Mouse (Mus musculus) heart, embryonic 12.5 days (tissue): ENCODE measurements at regions not wholly inside any gene's neighbourhood (a gene's known extent, or its start where the extent isn't known, plus 50 kb on each side); places are given as distances from the start of the nearest gene placed in this dataset.

Source experiments
- ATAC-seq: fragments of 200-750 bp; cut with Nextera tagmentation; 2 replicates; pipeline ENCODE4 v1.8.0; 2017; ENCODE audit warnings: moderate TSS enrichment, moderate library complexity; ENCODE audit not compliant: insufficient number of reproducible peaks, low FRiP score
- H3K27ac ChIP-seq: fragments of 300-500 bp; sonication (generic); 2 replicates; pipeline ENCODE4 v1.5.1; 2016; ENCODE audit warnings: mild to moderate bottlenecking, moderate library complexity; ENCODE audit not compliant: poor library complexity, severe bottlenecking
- H3K27me3 ChIP-seq: fragments of 300-500 bp; sonication (generic); replicated peaks from 2 replicates; pipeline ENCODE4 v1.6.1; 2016; ENCODE audit warnings: mild to moderate bottlenecking, moderate library complexity
- H3K36me3 ChIP-seq: fragments of 300-500 bp; sonication (generic); 2 replicates; pipeline ENCODE4 v1.6.1; 2016; ENCODE audit warnings: mild to moderate bottlenecking, moderate library complexity
- H3K4me1 ChIP-seq: fragments of 300-500 bp; sonication (generic); replicated peaks from 2 replicates; pipeline ENCODE4 v1.6.1; 2016; ENCODE audit warnings: mild to moderate bottlenecking
- H3K4me2 ChIP-seq: fragments of 300-500 bp; sonication (generic); 2 replicates; pipeline ENCODE4 v1.6.1; 2016; ENCODE audit warnings: mild to moderate bottlenecking, moderate library complexity
- H3K4me3 ChIP-seq: fragments of 300-500 bp; sonication (generic); 2 replicates; pipeline ENCODE4 v1.5.1; 2016; ENCODE audit warnings: mild to moderate bottlenecking
- H3K9ac ChIP-seq: fragments of 300-500 bp; sonication (generic); 2 replicates; pipeline ENCODE4 v1.6.1; 2016; ENCODE audit warnings: mild to moderate bottlenecking, moderate library complexity
- H3K9me3 ChIP-seq: fragments of 300-500 bp; sonication (generic); replicated peaks from 2 replicates; pipeline ENCODE4 v1.6.1; 2016; ENCODE audit warnings: mild to moderate bottlenecking, moderate library complexity
- WGBS: fragments of 180-500 bp; shearing (Covaris S2); methylation state at CpG from one replicate; pipeline ENCODE4 v1.1.7; 2016; 5-methylcytosine and 5-hydroxymethylcytosine counted together

- 39% methylated on average over 6 of the region's 6 CpGs for WGBS
- Histone ChIP-seq H3K36me3 (no peaks in the 10 kb centered on the region), H3K4me1 (no peaks in the 10 kb centered on the region; the same call in 1 of the 2 replicates), H3K9me3 (no peaks in the 10 kb centered on the region), H3K9ac (no peak overlapping the region), H3K4me2 (no peak overlapping the region), H3K27me3 (no peaks in the 10 kb centered on the region), H3K27ac (no peak overlapping the region), H3K4me3 (no peak overlapping the region)
- no peak for ATAC-seq
Observed at GRCm38 (mm10) chr3:149445991-149446564, 455.7 kb upstream of the Adgrl2 start.

- Histone ChIP-seq H3K4me3 (peak overlapping the region; percentile 50), H3K36me3 (no peaks in the 10 kb centered on the region), H3K9ac (0 out of 2 replicates have a peak overlapping the region, but pooled peaks have one; percentile 24), H3K4me2 (peak overlapping the region; percentile 67), H3K9me3 (no peaks in the 10 kb centered on the region), H3K27ac (no peak overlapping the region), H3K4me1 (no peaks in the 10 kb centered on the region; the same call in 1 of the 2 replicates), H3K27me3 (no peaks in the 10 kb centered on the region)
- ATAC-seq = peak; percentile 53; the same call in 1 of the 2 replicates
- WGBS = 5% methylated on average over 15 of the region's 15 CpGs
Observed at GRCm38 (mm10) chr3:149444854-149445577, 454.7 kb upstream of the Adgrl2 start.

GRCm38 (mm10) chr3:149444377-149444776 lies 454.0 kb upstream of the Adgrl2 start:
- 66% methylated on average over 8 of the region's 8 CpGs for WGBS
- Histone ChIP-seq H3K27me3 (no peaks in the 10 kb centered on the region), H3K9ac (no peak overlapping the region), H3K4me3 (peak overlapping the region; percentile 50; the same call in 1 of the 2 replicates), H3K4me1 (no peaks in the 10 kb centered on the region; the same call in 1 of the 2 replicates), H3K9me3 (no peaks in the 10 kb centered on the region), H3K36me3 (no peaks in the 10 kb centered on the region), H3K4me2 (no peak overlapping the region; the same call in 1 of the 2 replicates), H3K27ac (no peak overlapping the region)
- ATAC-seq = no peak

- ATAC-seq = no peak
Observed at GRCm38 (mm10) chr3:149441227-149441626, 450.9 kb upstream of the Adgrl2 start.

GRCm38 (mm10) chr3:149437763-149438162 lies 447.4 kb upstream of the Adgrl2 start:
- WGBS = 79% methylated on average over 8 of the region's 8 CpGs

More at GRCm38 (mm10) chr3:149441227-149441626, 450.9 kb upstream of the Adgrl2 start:
- Histone ChIP-seq H3K27ac (no peak overlapping the region), H3K4me3 (no peak overlapping the region), H3K9me3 (no peaks in the 10 kb centered on the region), H3K9ac (no peak overlapping the region), H3K27me3 (no peaks in the 10 kb centered on the region), H3K36me3 (no peaks in the 10 kb centered on the region), H3K4me2 (no peak overlapping the region), H3K4me1 (no peaks in the 10 kb centered on the region; the same call in 1 of the 2 replicates)

GRCm38 (mm10) chr3:149436944-149437343 lies 446.6 kb upstream of the Adgrl2 start:
- no peak for ATAC-seq
- Histone ChIP-seq H3K9ac (no peak overlapping the region), H3K4me3 (no peak overlapping the region), H3K27me3 (no peaks in the 10 kb centered on the region), H3K27ac (no peak overlapping the region), H3K4me1 (no peaks in the 10 kb centered on the region), H3K4me2 (no peak overlapping the region), H3K9me3 (no peaks in the 10 kb centered on the region), H3K36me3 (no peaks in the 10 kb centered on the region)
- WGBS = 71% methylated on average over 6 of the region's 6 CpGs

More at GRCm38 (mm10) chr3:149437763-149438162, 447.4 kb upstream of the Adgrl2 start:
- H3K36me3 ChIP-seq = no peaks in the 10 kb centered on the region
- no peak overlapping the region for H3K27ac ChIP-seq
- H3K4me1 ChIP-seq = no peaks in the 10 kb centered on the region
- no peak overlapping the region for H3K9ac ChIP-seq
- no peak overlapping the region for H3K4me3 ChIP-seq
- no peaks in the 10 kb centered on the region for H3K9me3 ChIP-seq
- no peaks in the 10 kb centered on the region for H3K27me3 ChIP-seq
- 0 out of 2 replicates have a peak, but pooled peaks have one; percentile 25 for ATAC-seq
- H3K4me2 ChIP-seq = no peak overlapping the region

GRCm38 (mm10) chr3:149436420-149436819 lies 446.1 kb upstream of the Adgrl2 start:
- Histone ChIP-seq H3K9me3 (no peaks in the 10 kb centered on the region), H3K36me3 (no peaks in the 10 kb centered on the region), H3K27me3 (no peaks in the 10 kb centered on the region), H3K27ac (no peak overlapping the region), H3K9ac (no peak overlapping the region), H3K4me3 (no peak overlapping the region), H3K4me2 (no peak overlapping the region), H3K4me1 (no peaks in the 10 kb centered on the region)
- no peak for ATAC-seq
- 80% methylated on average over 8 of the region's 8 CpGs for WGBS

GRCm38 (mm10) chr3:149431795-149432194 lies 441.4 kb upstream of the Adgrl2 start:
- ATAC-seq = no peak

GRCm38 (mm10) chr3:149426023-149426759 lies 435.8 kb upstream of the Adgrl2 start:
- Histone ChIP-seq H3K9ac (no peak overlapping the region), H3K36me3 (no peaks in the 10 kb centered on the region), H3K27me3 (no peaks in the 10 kb centered on the region), H3K4me3 (no peak overlapping the region), H3K4me1 (no peaks in the 10 kb centered on the region), H3K27ac (no peak overlapping the region), H3K4me2 (no peak overlapping the region), H3K9me3 (no peaks in the 10 kb centered on the region)
- no peak for ATAC-seq
- WGBS = 73% methylated on average over 18 of the region's 18 CpGs

More at GRCm38 (mm10) chr3:149431795-149432194, 441.4 kb upstream of the Adgrl2 start:
- no peaks in the 10 kb centered on the region for H3K36me3 ChIP-seq
- H3K27ac ChIP-seq = no peak overlapping the region
- H3K4me2 ChIP-seq = no peak overlapping the region
- 86% methylated on average over 10 of the region's 10 CpGs for WGBS
- H3K9me3 ChIP-seq = no peaks in the 10 kb centered on the region
- H3K4me1 ChIP-seq = no peaks in the 10 kb centered on the region
- H3K9ac ChIP-seq = no peak overlapping the region
- no peak overlapping the region for H3K4me3 ChIP-seq
- H3K27me3 ChIP-seq = no peaks in the 10 kb centered on the region

GRCm38 (mm10) chr3:149424306-149424705 lies 434.0 kb upstream of the Adgrl2 start:
- Histone ChIP-seq H3K9me3 (no peaks in the 10 kb centered on the region), H3K27ac (no peak overlapping the region), H3K9ac (no peak overlapping the region), H3K4me3 (no peak overlapping the region), H3K36me3 (no peaks in the 10 kb centered on the region), H3K27me3 (no peaks in the 10 kb centered on the region), H3K4me2 (no peak overlapping the region), H3K4me1 (no peaks in the 10 kb centered on the region)
- WGBS = 67% methylated on average over 1 of the region's 1 CpGs
- ATAC-seq = no peak

- H3K27ac ChIP-seq = no peak overlapping the region
- H3K4me3 ChIP-seq = no peak overlapping the region
- 64% methylated on average over 9 of the region's 9 CpGs for WGBS
- H3K4me2 ChIP-seq = no peak overlapping the region
- no peaks in the 10 kb centered on the region for H3K36me3 ChIP-seq
- no peak for ATAC-seq
- H3K9me3 ChIP-seq = no peaks in the 10 kb centered on the region
- H3K4me1 ChIP-seq = no peaks in the 10 kb centered on the region
- H3K27me3 ChIP-seq = no peaks in the 10 kb centered on the region
- no peak overlapping the region for H3K9ac ChIP-seq
Observed at GRCm38 (mm10) chr3:149423491-149423890, 433.1 kb upstream of the Adgrl2 start.
